Mouse (Mus musculus) liver, adult 2 months (tissue): Measurements from ENCODE around the gene Cdt1.

Experiments
- CTCF ChIP-seq: fragments of 200-500 bp; IDR thresholded peaks from 2 replicates; pipeline ENCODE4 v1.5.1; 2011; ENCODE audit warnings: low read depth, low read length, control low read depth
- POLR2A ChIP-seq: fragments of 200-500 bp; IDR thresholded peaks from 2 replicates; pipeline ENCODE4 v1.6.1; 2011; ENCODE audit warnings: low read length, control low read depth; ENCODE audit not compliant: insufficient read depth; ENCODE audit errors: extremely low read depth

GRCm38 (mm10) chr8:122568881-122569309, 1.1 kb downstream of the Cdt1 start:
- no peak for TF ChIP-seq CTCF
- no peak for TF ChIP-seq POLR2A
